Mouse (Mus musculus): ENCODE measurements around the gene Slc4a11. TPM values are rescaled to one million over a fixed set of nuclear protein-coding genes. Genes with fewer than 3 reads are reported as not detected.

Gene Slc4a11
- polyA plus RNA-seq, 1 experiment from 2014 or later: 0.15 TPM

DNA sequence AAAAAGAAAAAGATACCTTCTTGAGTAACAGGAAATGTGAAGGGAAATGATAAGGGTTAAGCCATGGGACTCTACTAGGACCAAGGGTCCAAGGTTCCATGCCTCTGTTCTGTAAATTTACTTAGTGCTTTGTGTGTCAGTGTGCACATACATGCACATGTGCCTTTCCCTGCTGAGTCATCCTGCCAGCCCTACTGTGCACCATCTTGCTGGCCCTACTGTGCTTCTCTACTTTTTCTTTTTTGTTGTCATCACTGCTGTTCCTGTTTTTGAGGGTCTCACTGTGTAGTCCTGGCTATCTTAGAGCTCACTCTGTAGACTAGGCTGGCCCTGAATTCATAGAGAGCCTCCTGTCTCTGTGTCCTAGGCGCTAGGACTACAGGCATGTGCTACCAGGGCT lies 30.4 kb upstream of the Slc4a11 start:
- Histone ChIP-seq H3K36me3 (ENCODE audit: control insufficient read depth, insufficient read depth, low read length) (0 out of 2 replicates have a peak, but pooled peaks cover 8% of the 10 kb centered on the region), H3K9ac (ENCODE audit: low read depth, low read length) (no peak overlapping the region), H3K4me3 (ENCODE audit: low read depth, low read length) (no peak overlapping the region), H3K27me3 (ENCODE audit: control insufficient read depth, insufficient read depth, low read length) (no peaks in the 10 kb centered on the region), H3K4me2 (replicated peaks; ENCODE audit: low read depth, low read length) (no peak overlapping the region), H3K27ac (ENCODE audit: low read depth, low read length) (no peak overlapping the region), H3K9me3 (ENCODE audit: control insufficient read depth, low read length) (no peaks in the 10 kb centered on the region), H3K4me1 (replicated peaks; ENCODE audit: control insufficient read depth, insufficient read depth, low read length) (no peaks in the 10 kb centered on the region)
- DNase-seq (ENCODE audit: low spot score) (no peak), ATAC-seq (ENCODE audit: low FRiP score) (no peak)
- 81% methylated on average over 1 of the region's 1 CpGs for WGBS

- no peaks in the 10 kb centered on the region for H3K27me3 ChIP-seq (ENCODE audit: control insufficient read depth, insufficient read depth, low read length)
- WGBS: 75% methylated on average over 4 of the region's 4 CpGs
- ATAC-seq (ENCODE audit: low FRiP score): no peak
These were observed 27.1 kb upstream of the Slc4a11 start for GRCm38 (mm10) chr2:130724369-130724768.

DNA sequence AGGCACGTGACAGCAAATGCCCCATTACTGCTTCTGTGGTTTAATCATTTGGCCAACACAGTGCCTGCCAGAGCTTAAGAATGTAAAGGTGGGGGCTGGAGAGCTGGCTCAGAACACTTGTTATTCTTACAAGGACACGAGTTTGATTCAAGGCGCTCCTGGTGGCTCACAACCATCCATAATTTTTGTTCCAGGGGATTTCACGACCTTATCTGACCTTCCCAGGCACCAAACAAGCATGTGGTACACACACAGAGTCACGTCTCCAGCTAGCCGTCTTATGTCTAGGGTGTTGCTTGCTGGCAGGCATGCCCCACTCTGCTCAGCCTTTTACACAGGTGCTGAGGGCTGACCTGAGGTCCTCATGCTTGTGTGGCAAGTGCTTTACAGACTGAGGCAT lies 20.6 kb upstream of the Slc4a11 start:
- Histone ChIP-seq H3K4me3 (ENCODE audit: low read depth, low read length) (no peak overlapping the region), H3K36me3 (ENCODE audit: control insufficient read depth, insufficient read depth, low read length) (peaks cover 6% of the 10 kb centered on the region; the same call in 1 of the 2 replicates), H3K4me1 (replicated peaks; ENCODE audit: control insufficient read depth, insufficient read depth, low read length) (no peaks in the 10 kb centered on the region), H3K4me2 (replicated peaks; ENCODE audit: low read depth, low read length) (no peak overlapping the region), H3K27me3 (ENCODE audit: control insufficient read depth, insufficient read depth, low read length) (no peaks in the 10 kb centered on the region), H3K9ac (ENCODE audit: low read depth, low read length) (no peak overlapping the region), H3K9me3 (ENCODE audit: control insufficient read depth, low read length) (no peaks in the 10 kb centered on the region), H3K27ac (ENCODE audit: low read depth, low read length) (no peak overlapping the region)
- 79% methylated on average over 6 of the region's 6 CpGs for WGBS
- DNase-seq (ENCODE audit: low spot score) (no peak), ATAC-seq (ENCODE audit: low FRiP score) (no peak)

More at GRCm38 (mm10) chr2:130724369-130724768, 27.1 kb upstream of the Slc4a11 start:
- Histone ChIP-seq H3K9ac (ENCODE audit: low read depth, low read length) (no peak overlapping the region), H3K4me3 (ENCODE audit: low read depth, low read length) (no peak overlapping the region), H3K4me2 (replicated peaks; ENCODE audit: low read depth, low read length) (no peak overlapping the region), H3K9me3 (ENCODE audit: control insufficient read depth, low read length) (no peaks in the 10 kb centered on the region), H3K4me1 (replicated peaks; ENCODE audit: control insufficient read depth, insufficient read depth, low read length) (no peaks in the 10 kb centered on the region), H3K27ac (ENCODE audit: low read depth, low read length) (no peak overlapping the region), H3K36me3 (ENCODE audit: control insufficient read depth, insufficient read depth, low read length) (0 out of 2 replicates have a peak, but pooled peaks cover 8% of the 10 kb centered on the region)
- DNase-seq (ENCODE audit: low spot score): no peak

GRCm38 (mm10) chr2:130707057-130707456 lies 9.7 kb upstream of the Slc4a11 start:
- no peak for ATAC-seq (ENCODE audit: low FRiP score)
- Histone ChIP-seq H3K27me3 (ENCODE audit: control insufficient read depth, insufficient read depth, low read length) (no peaks in the 10 kb centered on the region), H3K9me3 (ENCODE audit: control insufficient read depth, low read length) (no peaks in the 10 kb centered on the region), H3K4me3 (ENCODE audit: low read depth, low read length) (no peak overlapping the region), H3K9ac (ENCODE audit: low read depth, low read length) (no peak overlapping the region), H3K27ac (ENCODE audit: low read depth, low read length) (no peak overlapping the region), H3K4me1 (replicated peaks; ENCODE audit: control insufficient read depth, insufficient read depth, low read length) (no peaks in the 10 kb centered on the region), H3K4me2 (replicated peaks; ENCODE audit: low read depth, low read length) (no peak overlapping the region), H3K36me3 (ENCODE audit: control insufficient read depth, insufficient read depth, low read length) (no peaks in the 10 kb centered on the region)
- 71% methylated on average over 10 of the region's 10 CpGs for WGBS
- no peak for DNase-seq (ENCODE audit: low spot score)

DNA sequence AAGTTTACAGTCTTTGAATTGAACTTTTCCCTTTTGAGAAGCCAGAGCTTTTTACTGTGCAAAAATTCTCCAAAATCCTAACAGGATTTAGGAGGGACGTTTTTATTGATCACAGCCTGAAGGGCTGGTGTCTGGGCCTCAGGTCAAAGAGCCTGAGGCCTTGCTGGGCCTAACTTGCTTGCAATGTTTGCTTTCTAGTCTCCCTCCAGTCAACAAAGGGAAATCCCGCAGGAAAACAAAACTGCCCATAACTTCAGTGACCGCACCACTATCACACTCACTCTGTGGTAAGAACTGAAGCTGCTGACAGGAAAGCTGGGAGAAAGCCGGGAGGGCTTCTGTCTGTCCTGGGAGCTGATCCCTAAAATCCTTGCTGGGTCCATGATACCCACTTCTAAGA lies 9.3 kb upstream of the Slc4a11 start:
- no peak overlapping the region for H3K27ac ChIP-seq (ENCODE audit: low read depth, low read length)
- no peak overlapping the region for H3K4me2 ChIP-seq (replicated peaks; ENCODE audit: low read depth, low read length)
- ATAC-seq (ENCODE audit: low FRiP score) (no peak), DNase-seq (ENCODE audit: low spot score) (no peak)
- H3K4me1 ChIP-seq (replicated peaks; ENCODE audit: control insufficient read depth, insufficient read depth, low read length): no peaks in the 10 kb centered on the region
- no peak overlapping the region for H3K9ac ChIP-seq (ENCODE audit: low read depth, low read length)
- no peaks in the 10 kb centered on the region for H3K9me3 ChIP-seq (ENCODE audit: control insufficient read depth, low read length)
- no peaks in the 10 kb centered on the region for H3K36me3 ChIP-seq (ENCODE audit: control insufficient read depth, insufficient read depth, low read length)
- no peaks in the 10 kb centered on the region for H3K27me3 ChIP-seq (ENCODE audit: control insufficient read depth, insufficient read depth, low read length)
- WGBS: 69% methylated on average over 4 of the region's 4 CpGs
- H3K4me3 ChIP-seq (ENCODE audit: low read depth, low read length): no peak overlapping the region

DNA sequence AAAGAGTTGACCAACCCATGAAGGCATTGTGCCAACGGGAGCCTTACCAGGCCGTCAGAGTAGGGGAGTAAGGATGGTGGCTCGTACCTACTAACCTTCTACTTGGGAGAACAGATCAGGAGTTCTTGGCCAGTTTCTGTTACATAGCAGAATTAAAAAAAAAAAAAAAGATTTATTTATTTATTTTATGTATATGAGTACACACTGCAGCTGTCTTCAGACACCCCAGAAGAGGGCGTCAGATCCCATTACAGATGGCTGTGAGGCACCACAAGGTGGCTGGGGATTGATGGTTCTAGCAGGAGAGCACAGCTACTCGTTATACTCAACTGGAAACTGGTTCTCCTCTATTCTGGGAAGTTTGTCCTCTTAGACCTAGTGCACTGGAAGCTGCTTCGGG lies 7.9 kb upstream of the Slc4a11 start:
- ATAC-seq (ENCODE audit: low FRiP score) (no peak), DNase-seq (ENCODE audit: low spot score) (no peak)
- Histone ChIP-seq H3K4me2 (replicated peaks; ENCODE audit: low read depth, low read length) (no peak overlapping the region), H3K9ac (ENCODE audit: low read depth, low read length) (no peak overlapping the region), H3K36me3 (ENCODE audit: control insufficient read depth, insufficient read depth, low read length) (no peaks in the 10 kb centered on the region), H3K4me1 (replicated peaks; ENCODE audit: control insufficient read depth, insufficient read depth, low read length) (no peaks in the 10 kb centered on the region), H3K27ac (ENCODE audit: low read depth, low read length) (no peak overlapping the region), H3K9me3 (ENCODE audit: control insufficient read depth, low read length) (no peaks in the 10 kb centered on the region), H3K4me3 (ENCODE audit: low read depth, low read length) (no peak overlapping the region), H3K27me3 (ENCODE audit: control insufficient read depth, insufficient read depth, low read length) (no peaks in the 10 kb centered on the region)
- WGBS: 68% methylated on average over 6 of the region's 6 CpGs

GRCm38 (mm10) chr2:130704040-130705001 lies 7.0 kb upstream of the Slc4a11 start:
- H3K27ac ChIP-seq (ENCODE audit: low read depth, low read length): no peak overlapping the region
- 72% methylated on average over 9 of the region's 9 CpGs for WGBS
- H3K9ac ChIP-seq (ENCODE audit: low read depth, low read length): no peak overlapping the region
- ATAC-seq (ENCODE audit: low FRiP score): no peak
- H3K36me3 ChIP-seq (ENCODE audit: control insufficient read depth, insufficient read depth, low read length): no peaks in the 10 kb centered on the region
- no peak overlapping the region for H3K4me3 ChIP-seq (ENCODE audit: low read depth, low read length)
- peaks cover 2% of the 10 kb centered on the region for H3K27me3 ChIP-seq (ENCODE audit: control insufficient read depth, insufficient read depth, low read length)
- no peak overlapping the region for H3K4me2 ChIP-seq (replicated peaks; ENCODE audit: low read depth, low read length)
- no peaks in the 10 kb centered on the region for H3K4me1 ChIP-seq (replicated peaks; ENCODE audit: control insufficient read depth, insufficient read depth, low read length)
- H3K9me3 ChIP-seq (ENCODE audit: control insufficient read depth, low read length): no peaks in the 10 kb centered on the region
- DNase-seq (ENCODE audit: low spot score): no peak

DNA sequence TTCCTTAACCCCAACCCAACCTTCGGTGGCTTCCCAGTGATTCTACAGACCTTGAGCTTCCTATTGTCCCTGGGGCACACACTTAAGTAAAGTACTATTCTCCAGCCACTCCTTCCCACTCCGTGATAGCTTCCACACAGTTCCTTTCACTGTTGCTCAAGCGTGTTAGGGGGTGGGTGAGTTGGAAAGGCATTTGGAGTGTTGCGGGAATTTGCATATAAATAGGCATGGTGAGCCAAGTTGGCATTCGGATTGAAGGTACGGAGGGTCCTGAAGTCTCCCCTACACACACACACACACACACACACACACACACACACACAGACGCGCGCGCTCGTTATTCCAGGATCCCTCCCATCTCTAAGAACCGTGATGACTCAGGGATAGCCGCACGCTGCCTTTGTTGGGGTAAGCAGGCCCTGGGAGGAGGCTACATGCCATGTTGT lies 525 bp upstream of the Slc4a11 start:
- H3K4me2 ChIP-seq (replicated peaks; ENCODE audit: low read depth, low read length): peak overlapping the region; percentile 98
- ATAC-seq (ENCODE audit: low FRiP score): peak; percentile 40
- H3K36me3 ChIP-seq (ENCODE audit: control insufficient read depth, insufficient read depth, low read length): no peaks in the 10 kb centered on the region
- H3K4me1 ChIP-seq (replicated peaks; ENCODE audit: control insufficient read depth, insufficient read depth, low read length): no peaks in the 10 kb centered on the region
- no peaks in the 10 kb centered on the region for H3K9me3 ChIP-seq (ENCODE audit: control insufficient read depth, low read length)
- peaks cover 31% of the 10 kb centered on the region for H3K27me3 ChIP-seq (ENCODE audit: control insufficient read depth, insufficient read depth, low read length)
- under 1% methylated on average over 14 of the region's 14 CpGs for WGBS
- no peak for DNase-seq (ENCODE audit: low spot score)
- H3K27ac ChIP-seq (ENCODE audit: low read depth, low read length): no peak overlapping the region
- peak overlapping the region; percentile 54 for H3K4me3 ChIP-seq (ENCODE audit: low read depth, low read length)
- peak overlapping the region; percentile 41; the same call in 1 of the 2 replicates for H3K9ac ChIP-seq (ENCODE audit: low read depth, low read length)

Data from hindbrain, embryonic 11.5 days (tissue).